Mouse (Mus musculus) induced T-regulatory cell, adult 2 months (primary cell): Measurements from ENCODE around the gene Zfp433.
"Not testable (repeated sequence)": the region's sequence is repeated elsewhere in the genome, so short reads cannot be mapped to it uniquely, and the experiment has no call there.

ENCODE experiments used
- DNase-seq: peaks from one replicate; pipeline ENCODE4 v3.0.0-alpha.2; 2012; ENCODE audit warnings: low read depth

Gene Zfp433

DNA sequence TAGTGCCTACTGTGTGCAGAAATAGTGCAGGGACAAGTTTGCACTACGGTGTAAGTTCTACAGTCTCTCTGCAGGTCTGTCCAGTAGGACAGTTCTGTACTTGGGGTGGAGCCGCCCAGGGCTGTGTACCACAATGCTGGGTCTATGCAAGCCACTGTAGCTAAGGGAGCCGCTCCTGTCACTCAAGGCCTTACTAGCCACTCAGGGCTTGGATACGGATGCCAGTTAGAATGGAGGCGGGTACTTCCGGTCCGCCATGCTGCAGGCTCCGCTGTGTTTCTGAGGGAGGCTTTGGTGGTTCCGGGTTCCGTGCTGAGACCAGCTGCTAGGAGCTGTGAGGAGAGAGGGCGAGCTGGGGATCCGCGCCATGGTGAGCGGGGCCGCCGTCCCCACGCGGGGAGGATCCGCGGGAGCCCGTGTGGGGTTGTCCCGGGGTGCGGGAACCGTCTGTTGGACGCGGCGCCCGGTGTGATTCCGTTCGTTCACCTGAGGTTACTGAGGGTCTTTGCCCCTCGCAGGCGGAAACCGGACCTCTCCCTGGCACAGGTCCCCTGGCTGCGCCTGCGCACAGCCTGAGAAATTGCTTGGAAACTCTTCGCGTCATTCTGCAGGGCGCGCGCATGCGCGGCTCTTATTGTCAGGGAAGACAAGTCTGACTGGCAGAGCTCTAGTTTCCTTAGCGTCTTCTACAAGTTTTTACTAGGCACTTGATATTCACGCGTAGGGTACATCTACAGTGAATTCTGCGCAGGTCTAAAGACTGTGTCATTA is at the start of gene Zfp433:
TSS of gene Zfp433 (plus strand) at position 295 of the 771 bp plus-strand sequence.
- DNase-seq = not testable (repeated sequence)

DNA sequence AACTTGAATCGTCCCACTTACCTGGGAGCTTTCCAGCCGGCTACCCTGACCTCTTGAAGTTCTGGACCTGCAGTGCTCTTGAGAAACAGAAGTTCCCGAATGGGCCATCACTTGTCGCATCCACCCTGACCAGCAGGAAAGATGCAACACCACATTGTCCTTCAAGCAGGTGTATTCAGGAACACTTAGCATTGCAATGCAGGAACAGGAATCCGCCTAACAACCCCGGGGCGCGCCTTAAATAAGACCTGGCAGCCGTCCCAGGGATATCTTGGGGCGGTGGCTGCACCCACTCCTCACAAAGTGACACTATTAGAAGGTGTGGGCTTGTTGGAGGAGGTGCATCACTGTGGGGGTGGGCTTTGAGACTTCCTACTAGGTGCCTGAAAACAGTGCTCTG is 49.4 kb upstream of the Zfp433 start:
- no peak for DNase-seq

DNA sequence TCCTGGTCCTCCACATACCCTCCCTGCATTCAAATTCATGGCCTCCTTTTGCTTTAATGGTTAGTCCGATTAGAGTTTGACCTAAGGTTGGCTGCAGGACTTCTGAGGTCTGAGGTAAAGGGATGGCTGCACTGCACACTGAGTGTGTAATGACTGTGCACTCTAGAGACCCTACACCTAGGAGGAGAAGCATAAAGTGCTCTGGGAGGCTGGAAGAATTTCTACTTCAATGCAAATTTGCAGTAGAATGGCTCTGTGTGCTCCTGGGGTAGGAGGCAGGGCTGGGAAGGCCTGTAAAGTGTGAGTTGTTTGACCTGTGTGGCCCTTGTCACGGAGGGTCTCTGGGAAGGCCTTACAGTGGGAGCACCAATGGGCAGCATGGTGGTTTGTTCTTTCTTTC is 48.5 kb upstream of the Zfp433 start:
- DNase-seq = no peak

DNA sequence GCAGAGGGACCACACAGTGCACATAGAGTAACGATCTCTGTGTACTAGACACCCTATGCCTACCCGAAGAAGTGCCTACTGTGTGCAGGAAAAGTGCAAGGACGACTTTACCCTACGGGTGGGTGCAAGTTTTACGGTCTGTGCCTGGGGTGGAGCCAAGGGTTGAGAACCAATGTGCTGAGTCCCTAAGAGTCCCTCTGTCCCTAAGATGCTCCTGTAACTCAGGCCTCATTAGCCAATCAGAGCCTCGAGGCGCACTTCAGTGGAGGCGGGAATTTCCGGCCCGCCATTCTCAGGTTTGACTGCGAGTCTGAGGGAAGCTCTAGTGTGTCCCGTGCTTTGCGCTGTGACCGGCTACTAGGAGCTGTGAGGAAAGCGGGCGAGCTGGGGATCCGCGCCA is 17.5 kb upstream of the Zfp433 start:
- DNase-seq = not testable (repeated sequence)

DNA sequence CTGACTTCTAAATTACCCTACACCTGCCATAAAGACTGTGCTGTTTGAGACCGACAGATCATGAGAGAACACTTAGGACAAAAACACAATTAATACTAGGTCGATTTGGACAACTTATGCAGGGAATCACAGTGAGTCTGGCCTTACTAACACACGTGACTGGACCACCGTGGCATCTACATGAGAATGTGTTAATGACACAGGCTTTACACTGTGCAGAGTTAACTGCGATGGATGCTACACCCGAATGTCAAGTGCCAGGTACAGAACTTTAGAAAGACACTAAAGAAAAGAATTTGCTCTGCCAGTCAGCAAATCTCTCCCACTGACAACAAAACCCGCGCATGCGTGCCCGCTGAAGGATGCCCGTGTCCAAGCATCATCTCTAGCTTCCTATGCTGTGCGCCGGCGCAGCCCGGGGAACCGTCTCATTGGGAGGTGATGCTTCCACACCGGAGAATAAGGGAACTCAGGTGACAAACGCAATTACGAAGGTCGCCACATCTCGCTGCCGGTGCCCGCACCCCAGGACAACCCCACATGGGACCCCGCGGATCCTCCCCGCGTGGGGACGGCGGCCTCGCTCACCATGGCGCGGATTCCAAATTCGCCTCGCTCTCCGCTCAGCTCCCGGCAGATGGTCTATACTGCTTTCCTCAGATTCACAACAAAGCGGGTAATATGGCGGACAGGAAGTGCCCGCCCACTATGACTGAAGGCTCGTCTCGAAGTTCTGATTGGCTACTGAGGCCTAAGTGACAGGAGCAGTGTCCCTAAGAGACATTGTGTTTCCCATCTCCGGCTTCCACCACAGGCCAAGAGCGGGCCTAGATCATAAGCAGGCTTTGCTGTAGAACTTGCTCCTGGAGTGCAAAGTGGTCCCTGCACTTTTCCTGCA is 66.1 kb downstream of the Zfp433 start, which contains the start of gene Gm3055:
TSS of gene Gm3055 (minus strand) at position 656 of the 898 bp plus-strand sequence.
- DNase-seq = not testable (repeated sequence)

DNA sequence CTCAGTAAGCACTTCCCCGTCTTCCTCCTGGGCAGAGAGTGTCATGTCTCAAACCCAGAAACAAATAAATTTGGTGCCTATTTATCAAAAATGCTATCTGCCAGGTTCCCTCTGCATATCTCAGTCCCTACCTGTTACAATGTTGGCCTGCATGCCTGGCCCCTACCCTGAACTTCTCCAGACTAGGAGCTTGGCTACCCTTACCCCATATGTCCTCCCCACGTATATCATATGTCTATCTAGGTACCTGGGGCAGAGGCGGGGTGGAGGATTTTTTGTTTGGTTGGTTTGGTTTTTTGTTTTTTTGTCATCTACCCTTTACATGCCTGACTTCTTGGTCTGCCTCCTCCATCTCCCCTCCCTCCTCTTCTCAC is 66.8 kb downstream of the Zfp433 start:
- DNase-seq = not testable (repeated sequence)
